Mouse (Mus musculus) spleen, embryonic (tissue): ENCODE measurements at regions not wholly inside any gene's neighbourhood (a gene's known extent, or its start where the extent isn't known, plus 50 kb on each side); places are given as distances from the start of the nearest gene placed in this dataset.

Experiments
- CTCF ChIA-PET: fragments of 350-600 bp; sonication (Branson Sonifier 250); formaldehyde crosslinking; loops from one replicate; lab custom pipeline; 2022; lab: Charles Lee

GRCm38 (mm10) chr10:117556851-117557542, 72.3 kb upstream of the Cpm start:
- CTCF ChIA-PET: interaction anchor here (0.6 to 1.5 kb wide), 2 partner anchors 25 to 116 kb away, joined by 3 to 8 read pairs; no protein-coding TSS in a partner anchor

- CTCF ChIA-PET: interaction anchor here (0.6 to 1.5 kb wide), 4 partner anchors 13 to 126 kb away, joined by 3 to 10 read pairs (median 7); no protein-coding TSS in a partner anchor
These were observed 73.1 kb upstream of the Cpm start for GRCm38 (mm10) chr10:117556027-117556789.

- CTCF ChIA-PET: interaction anchor here (0.6 to 0.7 kb wide), 3 partner anchors 17 to 981 kb away, joined by 3 to 10 read pairs (median 4); no protein-coding TSS in a partner anchor
These were observed 73.8 kb upstream of the Cpm start for GRCm38 (mm10) chr10:117555542-117555941.

GRCm38 (mm10) chr10:117555044-117555443, 74.3 kb upstream of the Cpm start:
- CTCF ChIA-PET: interaction anchor here (0.6 kb wide), 1 partner anchor 981 kb away, joined by 4 read pairs; no protein-coding TSS in a partner anchor

- CTCF ChIA-PET: no interaction called here
These were observed 74.8 kb upstream of the Cpm start for GRCm38 (mm10) chr10:117554533-117554932.

GRCm38 (mm10) chr10:117553211-117554186, 75.8 kb upstream of the Cpm start:
- CTCF ChIA-PET: interaction anchor here (0.6 kb wide), 1 partner anchor 10 kb away, joined by 3 read pairs; no protein-coding TSS in a partner anchor

GRCm38 (mm10) chr10:117552049-117552652, 77.1 kb upstream of the Cpm start:
- CTCF ChIA-PET: interaction anchor here (1.0 kb wide), 1 partner anchor 9 kb away, joined by 4 read pairs; no protein-coding TSS in a partner anchor

GRCm38 (mm10) chr10:117551234-117552048, 77.9 kb upstream of the Cpm start:
- CTCF ChIA-PET: interaction anchor here (0.8 to 1.0 kb wide), 2 partner anchors 8 to 43 kb away, joined by 4 read pairs; no protein-coding TSS in a partner anchor

GRCm38 (mm10) chr10:117549854-117550605, 79.3 kb upstream of the Cpm start:
- CTCF ChIA-PET: no interaction called here

- CTCF ChIA-PET: no interaction called here
These were observed 79.8 kb upstream of the Cpm start for GRCm38 (mm10) chr10:117549506-117549830.

GRCm38 (mm10) chr10:117548775-117549505, 80.4 kb upstream of the Cpm start:
- CTCF ChIA-PET: no interaction called here

- CTCF ChIA-PET: interaction anchor here (0.7 kb wide), 1 partner anchor 413 kb away, joined by 6 read pairs; no protein-coding TSS in a partner anchor
These were observed 81.0 kb upstream of the Cpm start for GRCm38 (mm10) chr10:117548262-117548661.

GRCm38 (mm10) chr10:117547275-117547674, 82.0 kb upstream of the Cpm start:
- CTCF ChIA-PET: interaction anchor here (0.7 kb wide), 1 partner anchor 414 kb away, joined by 6 read pairs; no protein-coding TSS in a partner anchor

GRCm38 (mm10) chr10:117545842-117546631, 83.3 kb upstream of the Cpm start:
- CTCF ChIA-PET: no interaction called here

- CTCF ChIA-PET: no interaction called here
These were observed 84.4 kb upstream of the Cpm start for GRCm38 (mm10) chr10:117544680-117545546.

GRCm38 (mm10) chr10:117543995-117544679, 85.2 kb upstream of the Cpm start:
- CTCF ChIA-PET: interaction anchor here (1.0 kb wide), 1 partner anchor 8 kb away, joined by 4 read pairs; no protein-coding TSS in a partner anchor
